Mouse (Mus musculus): ENCODE measurements around the gene Acss1.

Acss1 gene

GRCm38 (mm10) chr2:150667820-150668766 lies at the start of gene Acss1:
Gene Acss1, minus strand, starts transcription at chr2:150668500.
- DNase-seq: peak; percentile 98

- DNase-seq: peak; percentile 59
Measured at GRCm38 (mm10) chr2:150712167-150712674, 43.9 kb upstream of the Acss1 start.

- peak; percentile 81 for DNase-seq
Measured at GRCm38 (mm10) chr2:150691481-150692170, 23.3 kb upstream of the Acss1 start.

GRCm38 (mm10) chr2:150690216-150690615 lies 21.9 kb upstream of the Acss1 start:
- DNase-seq: peak; percentile 65

- DNase-seq: peak; percentile 61
Measured at GRCm38 (mm10) chr2:150689223-150689800, 21.0 kb upstream of the Acss1 start, which contains the start of gene Vsx1. Gene Vsx1, minus strand, starts transcription at chr2:150689360.

DNA sequence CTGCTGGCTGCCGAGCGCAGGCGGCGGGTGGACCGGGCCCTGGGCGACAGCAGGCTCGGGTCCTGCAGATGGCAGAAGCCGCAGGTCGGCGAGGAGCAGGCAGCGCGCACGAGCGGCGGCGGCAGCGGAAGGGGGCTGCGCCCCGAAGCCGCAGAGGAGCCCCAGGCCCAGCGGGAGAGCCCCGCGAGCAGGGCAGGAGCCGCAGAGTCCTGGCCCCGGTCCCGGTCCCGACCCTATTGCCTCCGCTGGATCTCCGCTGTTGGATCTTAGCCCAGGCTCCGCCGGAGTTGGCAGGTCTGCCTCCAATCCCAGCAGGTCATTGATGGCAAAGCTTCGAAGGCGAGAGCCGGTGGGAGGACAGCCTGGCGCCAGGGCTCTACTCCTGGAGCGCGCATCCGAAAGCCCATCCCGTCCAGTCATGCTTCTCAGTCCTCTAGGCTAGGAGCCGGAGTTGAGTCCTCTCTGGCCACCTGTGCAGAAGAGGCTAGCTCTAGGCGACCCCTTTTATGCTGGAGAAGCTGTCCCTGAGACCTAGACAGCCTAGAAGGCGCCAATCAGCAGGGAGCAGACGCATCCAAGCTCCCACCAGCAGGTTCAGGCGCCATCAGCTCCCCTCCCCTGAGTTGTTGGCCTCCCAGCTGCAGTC lies 20.4 kb upstream of the Acss1 start:
- DNase-seq: peak; percentile 95

GRCm38 (mm10) chr2:150687871-150688540 lies 19.7 kb upstream of the Acss1 start:
- DNase-seq: peak; percentile 80

- DNase-seq: peak; percentile 71
Measured at GRCm38 (mm10) chr2:150685389-150685788, 17.1 kb upstream of the Acss1 start.

DNA sequence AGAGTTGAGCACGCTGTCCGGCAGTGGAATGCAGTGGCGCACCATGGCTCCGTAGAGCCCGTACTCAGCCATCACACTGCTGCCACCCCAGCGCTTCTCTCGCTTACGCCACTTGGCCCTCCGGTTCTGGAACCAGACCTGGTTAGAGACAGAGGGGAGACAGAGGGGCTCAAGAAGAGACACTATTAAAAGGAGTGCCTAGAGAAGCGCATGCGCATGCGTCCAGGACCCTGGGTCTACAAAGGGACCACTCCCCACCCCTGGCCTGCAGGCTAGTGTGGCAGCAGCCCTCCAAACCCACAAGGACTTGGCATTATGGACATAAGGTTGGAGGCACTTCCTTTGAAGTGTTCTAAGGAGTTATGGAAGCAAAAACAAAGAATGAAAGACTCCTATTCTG lies 16.2 kb upstream of the Acss1 start:
- DNase-seq: peak; percentile 63

- DNase-seq: no peak
Measured at GRCm38 (mm10) chr2:150681581-150681980, 13.3 kb upstream of the Acss1 start.

DNA sequence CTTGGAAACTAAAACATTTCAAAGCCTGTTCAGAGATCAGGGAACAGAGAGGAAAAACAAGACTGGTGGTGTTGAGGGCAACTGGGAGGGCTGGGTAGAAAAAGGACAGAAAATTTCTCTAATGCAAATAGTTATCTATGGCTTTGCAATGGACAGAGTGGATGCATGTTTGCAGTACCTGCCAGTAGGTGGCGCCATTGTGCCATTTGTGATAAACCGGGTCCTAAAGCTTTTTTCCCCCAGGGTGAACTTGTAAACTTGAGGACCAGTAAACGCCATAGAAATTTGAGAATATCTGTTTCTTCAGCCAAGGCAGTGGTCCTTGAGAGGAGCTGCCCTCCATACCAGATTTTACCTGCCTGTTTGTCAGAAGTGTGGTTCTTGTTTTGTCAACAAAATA lies 10.1 kb upstream of the Acss1 start:
- peak; percentile 86 for DNase-seq

DNA sequence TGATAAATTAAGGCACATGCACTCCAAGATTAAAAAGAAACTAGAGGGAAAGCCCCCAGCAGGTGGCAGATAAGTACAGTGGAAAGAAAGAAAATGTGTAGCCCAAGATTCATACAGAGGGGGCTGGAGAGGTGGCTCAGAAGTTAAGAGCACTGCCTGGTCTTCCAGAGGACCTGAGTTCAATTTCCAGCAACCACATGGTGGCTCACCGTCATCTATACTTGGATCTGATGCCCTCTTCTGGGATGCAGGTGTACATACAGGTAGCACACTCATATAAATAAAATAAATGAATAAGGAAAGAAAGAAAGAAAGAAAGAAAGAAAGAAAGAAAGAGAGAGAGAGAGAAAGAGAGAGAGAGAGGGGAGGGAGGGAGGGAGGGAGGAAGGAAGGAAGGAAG lies 7.2 kb upstream of the Acss1 start:
- peak; percentile 13 for DNase-seq

DNA sequence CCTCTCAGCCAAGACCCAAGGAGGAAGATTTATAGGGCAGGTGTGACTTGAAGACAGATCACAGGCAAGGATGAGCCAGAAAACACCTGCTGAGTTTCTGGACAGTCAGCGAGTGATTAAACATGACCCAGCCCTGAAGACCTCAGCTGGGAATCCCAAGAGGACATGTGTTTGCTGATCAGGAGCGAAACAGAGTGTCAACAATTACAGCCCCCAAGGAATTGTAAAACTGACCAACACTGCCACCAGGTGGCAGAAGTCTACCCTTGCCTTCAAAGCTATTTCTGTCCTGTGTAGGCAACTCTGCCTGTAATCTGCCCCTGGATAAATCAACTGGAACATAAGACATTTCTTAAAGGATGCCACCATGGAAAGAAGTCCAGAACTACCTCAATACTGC lies 6.6 kb upstream of the Acss1 start:
- DNase-seq: peak; percentile 91

DNA sequence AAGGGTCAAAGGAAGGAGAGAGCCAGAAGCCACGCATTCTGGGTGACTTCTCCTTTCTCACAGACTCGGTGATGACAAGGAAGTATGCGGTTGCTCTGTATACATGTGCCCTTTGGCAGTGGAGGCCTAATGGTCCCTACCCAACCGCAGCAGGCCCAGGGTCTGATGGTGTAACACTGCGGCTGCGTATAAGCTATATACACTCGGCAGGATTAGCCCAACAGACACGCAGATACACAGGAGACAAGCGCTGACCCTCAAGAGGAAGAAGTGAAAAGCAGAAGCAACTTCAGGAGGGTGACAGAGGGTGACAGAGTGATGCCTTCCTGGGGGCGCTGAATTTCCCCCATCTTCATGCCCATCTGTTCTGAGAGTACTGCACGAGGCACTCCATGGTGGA lies 5.6 kb upstream of the Acss1 start:
- peak; percentile 96 for DNase-seq

GRCm38 (mm10) chr2:150671609-150672290 lies 3.5 kb upstream of the Acss1 start:
- peak; percentile 93 for DNase-seq

DNA sequence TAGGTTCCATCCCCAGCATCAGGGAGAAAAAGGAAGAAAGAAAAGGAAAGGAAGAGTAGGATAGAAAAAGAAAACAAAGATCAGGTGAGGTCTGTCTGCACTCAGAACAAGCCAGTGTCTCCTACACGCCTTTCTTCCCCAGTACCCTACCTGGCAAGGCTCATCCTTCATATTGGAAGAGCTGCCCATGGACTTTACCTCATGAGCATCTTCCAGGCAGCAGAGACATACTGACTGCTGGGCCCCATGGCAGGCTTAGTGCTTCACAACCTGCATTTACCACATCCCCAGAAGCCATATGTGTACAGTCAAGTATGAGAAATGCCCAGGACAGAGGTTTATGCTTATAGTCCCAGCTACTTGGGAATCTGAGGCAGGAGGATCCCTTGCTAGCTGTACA lies 2.6 kb upstream of the Acss1 start:
- DNase-seq: peak; percentile 67

DNA sequence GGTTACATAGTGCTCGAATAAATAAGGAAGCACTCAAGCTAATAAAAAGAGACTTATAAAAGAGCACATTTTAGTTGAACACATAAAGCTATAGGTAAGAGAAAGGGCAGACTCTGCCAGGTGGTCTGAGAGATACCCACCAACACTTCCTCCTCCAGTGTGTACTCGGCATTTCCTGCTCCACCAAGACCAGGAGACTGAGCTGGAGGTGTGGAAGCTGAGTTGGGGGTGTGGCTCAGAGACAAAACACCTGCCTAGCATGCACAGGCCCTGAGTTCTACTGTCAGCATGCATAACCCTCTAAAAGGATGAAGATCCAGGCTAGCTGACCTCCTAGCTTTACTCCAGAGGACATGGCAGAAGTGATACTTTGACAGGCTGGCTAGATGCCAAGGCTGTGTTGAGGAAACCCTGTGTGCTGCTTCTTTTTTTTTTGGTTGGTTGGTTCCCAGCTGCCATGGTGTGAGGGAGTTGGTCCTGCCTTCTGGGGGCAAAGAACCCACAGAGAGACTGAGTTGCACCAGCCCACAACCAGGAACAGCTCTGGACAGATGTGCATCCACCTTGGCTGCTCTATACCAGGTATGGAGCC lies 1.2 kb upstream of the Acss1 start:
- peak; percentile 95 for DNase-seq

DNA sequence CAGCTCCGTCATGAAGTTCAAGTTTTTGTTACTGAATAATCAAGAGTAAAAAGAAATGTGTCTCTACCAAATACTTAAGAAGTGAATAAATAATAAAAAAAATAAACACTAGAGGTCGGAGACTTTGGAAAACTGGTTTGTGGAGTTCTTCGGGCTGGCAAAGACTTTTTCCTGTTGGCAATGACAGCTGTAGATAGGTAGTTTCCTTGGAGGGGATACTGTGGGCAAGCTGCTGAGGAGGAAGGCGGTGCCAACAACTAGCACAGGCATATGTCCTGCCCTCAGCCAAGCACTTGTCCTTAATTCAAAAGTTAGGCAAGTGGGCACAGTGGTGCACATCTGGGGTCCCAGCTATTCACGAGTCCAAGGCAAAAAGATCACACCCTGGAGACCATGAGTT lies 656 bp upstream of the Acss1 start:
- DNase-seq: peak; percentile 86

DNA sequence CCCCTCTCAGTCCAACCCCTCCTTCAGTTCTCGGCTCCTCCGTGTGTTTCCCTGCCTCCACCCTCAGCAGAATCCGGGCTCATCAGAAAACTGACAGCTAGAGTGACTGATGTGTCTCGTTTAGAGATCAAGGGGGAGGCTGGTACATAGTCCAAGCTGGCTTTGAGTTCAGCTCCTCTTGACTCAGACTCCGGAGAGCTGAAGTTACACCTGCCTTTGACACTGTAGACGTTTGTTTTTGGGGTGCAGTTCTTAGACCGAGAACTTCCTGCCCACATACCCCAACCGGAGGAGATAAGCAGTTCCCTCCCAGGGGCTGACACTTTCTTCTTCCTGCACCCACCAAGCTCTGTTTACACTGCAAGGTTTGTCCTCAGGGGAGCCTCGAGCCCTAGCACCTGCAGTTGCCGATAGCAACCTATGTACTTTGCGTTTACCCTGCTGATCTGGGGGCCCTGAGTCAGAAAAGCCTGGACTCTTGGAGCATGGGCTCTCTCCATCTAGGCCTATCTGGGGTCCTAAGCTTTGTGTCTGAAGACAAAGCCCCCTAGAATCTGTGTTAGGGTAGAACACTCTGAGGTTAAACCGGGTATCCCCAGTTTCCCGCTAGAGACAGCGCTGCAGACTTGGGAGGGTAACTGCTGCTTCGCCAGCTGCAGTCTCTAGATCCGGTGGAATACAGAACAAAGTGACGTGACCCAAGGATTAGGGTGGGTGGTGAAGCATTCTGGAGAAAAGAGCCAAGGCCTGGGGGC lies 1.1 kb downstream of the Acss1 start:
- DNase-seq: peak; percentile 93

GRCm38 (mm10) chr2:150666723-150667064 lies 1.6 kb downstream of the Acss1 start:
- DNase-seq: no peak
